Mouse (Mus musculus) T-cell, adult 2 months (primary cell): Measurements from ENCODE around the gene Prss33.

Experiments used
- DNase-seq: peaks from one replicate; pipeline ENCODE4 v3.0.0; 2022; ENCODE audit warnings: low spot score

Prss33 gene

DNA sequence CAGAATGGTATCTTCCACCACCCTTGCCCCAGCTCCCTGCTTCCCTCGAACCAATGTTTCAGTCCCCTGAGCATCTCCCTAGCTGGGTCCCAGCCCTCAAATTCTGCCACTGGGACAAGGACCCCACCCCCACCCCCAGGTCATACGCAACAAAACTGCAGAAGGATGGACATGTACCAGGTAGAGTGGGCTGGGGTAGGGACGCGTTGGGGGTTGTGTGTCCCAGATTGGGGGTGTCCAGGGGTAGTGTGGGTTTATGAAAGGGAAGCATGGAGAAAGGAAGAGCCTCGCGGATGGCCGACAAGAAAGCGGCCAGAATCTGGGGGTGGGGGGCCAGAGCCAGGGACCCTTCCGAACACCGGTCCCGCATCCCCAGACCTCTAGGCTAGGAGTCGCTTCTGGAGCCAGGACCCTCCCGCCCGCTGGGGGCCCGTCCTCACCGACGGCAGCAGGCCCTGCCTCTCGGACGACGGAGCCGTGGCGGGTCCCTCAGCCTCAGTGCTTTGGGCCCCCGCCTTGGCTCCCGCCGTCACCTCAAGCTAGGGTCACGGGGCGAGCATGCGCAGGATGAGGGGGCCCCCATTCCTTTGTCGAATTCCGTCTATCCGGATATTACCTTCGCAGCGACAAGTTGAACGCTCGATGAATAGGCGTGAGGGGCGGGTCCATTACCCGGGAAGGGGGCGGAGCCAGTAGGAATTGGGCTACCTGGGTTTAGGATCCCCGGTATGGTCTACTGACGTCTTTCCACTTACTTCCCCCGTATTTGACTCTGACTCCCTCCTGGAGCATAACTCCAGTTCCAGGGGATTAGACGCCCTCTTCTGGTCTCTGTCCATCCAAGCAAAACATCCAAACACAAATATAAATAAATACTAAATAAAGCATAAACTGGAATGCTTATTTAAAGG lies 50.0 kb downstream of the Prss33 start, which contains the start of gene Flywch2:
Gene Flywch2 (minus strand): TSS at position 521 of the 911 bp plus-strand sequence.
- peak; percentile 82 for DNase-seq

DNA sequence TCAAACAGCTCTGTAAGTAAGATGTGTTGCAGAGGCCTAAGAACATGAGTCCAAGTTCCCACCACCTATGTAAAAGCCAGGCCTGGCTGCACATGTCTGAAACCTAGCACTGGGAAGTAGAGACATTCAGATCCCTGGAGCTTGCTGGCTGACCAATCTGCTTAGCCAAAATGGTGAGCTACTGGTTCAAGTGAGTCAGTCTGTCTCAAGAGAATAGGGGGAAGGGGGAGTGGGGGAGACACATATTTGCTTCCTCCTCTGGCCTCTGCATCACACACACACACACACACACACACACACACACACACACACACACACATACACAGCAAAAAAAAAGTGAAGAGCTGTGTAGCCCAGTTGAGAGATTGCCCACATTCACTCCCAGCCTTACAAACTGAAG lies 52.5 kb downstream of the Prss33 start:
- no peak for DNase-seq
